Mouse (Mus musculus) lung, embryonic 16.5 days (tissue): ENCODE results near the gene Nemf. TPM values are rescaled to one million over a fixed set of nuclear protein-coding genes. Genes with fewer than 3 reads are reported as not detected.
"Not testable (repeated sequence)": the region's sequence is repeated elsewhere in the genome, so short reads cannot be mapped to it uniquely, and the experiment has no call there.

Experiments used
- ATAC-seq: fragments of 200-750 bp; cut with Nextera tagmentation; 2 replicates; pipeline ENCODE4 v1.8.0; 2017; ENCODE audit warnings: low read depth, mild to moderate bottlenecking, moderate library complexity
- H3K27ac ChIP-seq: fragments of 300-500 bp; sonication (generic); 2 replicates; pipeline ENCODE4 v1.5.1; 2014; ENCODE audit warnings: mild to moderate bottlenecking, control low read depth, low read length
- H3K27me3 ChIP-seq: fragments of 300-500 bp; sonication (generic); 2 replicates; pipeline ENCODE4 v1.6.1; 2014; ENCODE audit warnings: low read depth, low read length, mixed read lengths; ENCODE audit not compliant: control insufficient read depth, insufficient read depth
- H3K36me3 ChIP-seq: fragments of 300-500 bp; sonication (generic); 2 replicates; pipeline ENCODE4 v1.6.1; 2014; ENCODE audit warnings: low read length; ENCODE audit not compliant: control insufficient read depth, insufficient read depth
- H3K4me1 ChIP-seq: fragments of 300-500 bp; sonication (generic); replicated peaks from 2 replicates; pipeline ENCODE4 v1.6.1; 2014; ENCODE audit warnings: low read length, mixed read lengths; ENCODE audit not compliant: control insufficient read depth, insufficient read depth
- H3K4me2 ChIP-seq: fragments of 300-500 bp; sonication (generic); 2 replicates; pipeline ENCODE4 v1.6.1; 2014; ENCODE audit warnings: low read depth, low read length, control low read depth
- H3K4me3 ChIP-seq: fragments of 300-500 bp; sonication (generic); 2 replicates; pipeline ENCODE4 v1.5.1; 2014; ENCODE audit warnings: mild to moderate bottlenecking, low read length, control low read depth
- H3K9ac ChIP-seq: fragments of 300-500 bp; sonication (generic); 2 replicates; pipeline ENCODE4 v1.6.1; 2014; ENCODE audit warnings: low read length, control low read depth
- H3K9me3 ChIP-seq: fragments of 300-500 bp; sonication (generic); 2 replicates; pipeline ENCODE4 v1.6.1; 2016; ENCODE audit warnings: low read length; ENCODE audit not compliant: control insufficient read depth
- WGBS: fragments of 180-500 bp; shearing (Covaris S2); extraction: QIAGEN DNeasy Blood & Tissue Kit; methylation state at CpG from one replicate; pipeline ENCODE4 v1.1.7; 2014; 5-methylcytosine and 5-hydroxymethylcytosine counted together
- polyA plus RNA-seq: library from polyadenylated mRNA; unstranded; fragments of >200 nt; fragmentation: Nextera tagmentation; extraction: Ambion mirVana; gene quantifications from 2 replicates; pipeline ENCODE4 v1.2.1, GENCODE M21; 2015

Gene Nemf
- polyA plus RNA-seq, 1 experiment from 2014 or later = 86.9 TPM

DNA sequence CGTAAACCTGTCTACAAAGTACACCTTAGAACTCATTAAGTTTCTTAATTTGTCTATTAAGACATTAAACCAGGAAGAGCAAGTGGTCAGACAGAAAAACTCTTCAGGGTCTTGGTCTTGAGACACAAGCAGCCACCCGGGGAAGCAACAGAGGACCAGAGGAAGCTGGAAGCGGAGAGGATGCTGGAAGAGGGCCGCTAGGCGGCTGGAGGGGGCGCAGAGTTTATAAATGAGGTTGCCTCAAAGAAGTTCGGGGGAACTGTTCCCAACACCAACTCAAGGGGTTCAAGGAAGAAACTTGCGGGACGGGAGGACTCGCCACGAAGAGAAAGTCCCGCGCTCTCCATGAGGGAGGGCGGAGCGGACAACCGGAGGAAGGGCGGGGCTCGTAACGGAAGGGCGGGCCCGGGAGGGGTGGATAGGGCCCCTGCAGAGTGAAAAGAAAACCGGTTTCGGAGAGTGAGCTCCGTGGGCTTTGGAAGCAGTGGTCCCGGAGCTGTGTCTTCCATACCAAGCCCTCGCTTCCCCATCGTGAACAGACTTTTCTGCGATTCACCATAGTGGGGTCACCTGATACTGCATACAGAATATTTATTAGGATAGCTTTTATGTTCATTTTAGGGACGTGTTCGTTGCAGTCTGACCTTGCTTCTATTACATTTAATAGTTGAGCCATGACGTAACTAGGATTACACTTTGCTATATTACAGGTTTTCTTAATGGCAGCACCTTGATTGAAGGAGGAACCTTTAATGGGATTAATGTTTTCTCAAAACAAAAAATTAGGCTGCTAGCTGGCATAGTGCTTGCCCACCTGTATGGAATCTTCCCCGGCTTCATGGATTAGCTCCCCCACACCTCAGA, 7.2 kb upstream of the Nemf start:
- H3K27me3 ChIP-seq = no peaks in the 10 kb centered on the region
- ATAC-seq = peak; percentile 64
- peak overlapping the region; percentile 55 for H3K4me2 ChIP-seq
- H3K9me3 ChIP-seq = no peaks in the 10 kb centered on the region
- H3K27ac ChIP-seq = peak overlapping the region; percentile 75
- H3K36me3 ChIP-seq = no peaks in the 10 kb centered on the region
- 4% methylated on average over 32 of the region's 32 CpGs for WGBS
- H3K4me3 ChIP-seq = peak overlapping the region; percentile 66
- H3K4me1 ChIP-seq = peaks cover 12% of the 10 kb centered on the region
- H3K9ac ChIP-seq = peak overlapping the region; percentile 79

DNA sequence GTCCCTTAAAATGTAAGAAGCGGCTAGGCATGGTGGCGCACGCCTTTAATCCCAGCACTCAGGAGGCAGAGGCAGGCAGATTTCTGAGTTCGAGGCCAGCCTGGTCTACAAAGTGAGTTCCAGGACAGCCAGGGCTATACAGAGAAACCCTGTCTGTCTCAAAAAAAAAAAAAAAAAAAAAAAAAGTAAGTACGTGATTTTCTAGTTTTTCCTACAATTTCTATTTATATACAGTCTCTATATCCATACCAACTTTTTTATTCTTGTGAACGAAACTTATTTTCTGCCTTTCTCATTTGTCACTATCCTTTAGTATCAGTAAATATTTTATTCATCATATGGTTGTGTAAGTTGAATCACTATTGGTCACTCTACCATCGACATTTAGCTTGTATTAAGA, 6.1 kb upstream of the Nemf start:
- not testable (repeated sequence) for H3K9ac ChIP-seq, ATAC-seq
- 97% methylated on average over 7 of the region's 7 CpGs for WGBS

DNA sequence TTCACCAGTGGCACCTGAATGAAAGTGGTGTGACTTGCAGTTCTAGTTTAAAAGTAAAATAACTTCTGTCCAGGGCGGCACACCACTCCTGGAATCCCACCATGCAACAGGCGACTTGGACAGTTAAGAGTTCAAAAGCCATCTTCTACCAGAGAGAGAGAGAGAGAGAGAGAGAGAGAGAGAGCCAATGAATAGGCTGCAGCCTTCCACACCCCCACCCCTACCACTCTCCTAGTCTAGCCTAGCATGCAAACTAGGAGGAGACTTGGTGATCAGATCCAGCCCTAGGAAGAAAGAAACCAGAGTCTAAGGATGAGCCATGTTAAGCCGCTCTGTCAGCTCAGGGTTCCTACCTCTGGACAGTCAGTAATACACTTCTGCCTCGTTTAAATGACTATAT, 5.4 kb upstream of the Nemf start:
- H3K27me3 ChIP-seq = no peaks in the 10 kb centered on the region
- no peaks in the 10 kb centered on the region for H3K9me3 ChIP-seq
- no peak for ATAC-seq
- H3K4me2 ChIP-seq = peak overlapping the region; percentile 64
- no peaks in the 10 kb centered on the region for H3K36me3 ChIP-seq
- peaks cover 12% of the 10 kb centered on the region for H3K4me1 ChIP-seq
- peak overlapping the region; percentile 8; the same call in 1 of the 2 replicates for H3K9ac ChIP-seq
- 46% methylated on average over 4 of the region's 4 CpGs for WGBS
- no peak overlapping the region for H3K4me3 ChIP-seq
- peak overlapping the region; percentile 98; the same call in 1 of the 2 replicates for H3K27ac ChIP-seq

More for the DNA sequence above, 6.1 kb upstream of the Nemf start:
- H3K4me1 ChIP-seq = peaks cover 12% of the 10 kb centered on the region
- H3K4me3 ChIP-seq, H3K27me3 ChIP-seq, H3K27ac ChIP-seq, H3K4me2 ChIP-seq, H3K9me3 ChIP-seq, H3K36me3 ChIP-seq: not testable (repeated sequence)

DNA sequence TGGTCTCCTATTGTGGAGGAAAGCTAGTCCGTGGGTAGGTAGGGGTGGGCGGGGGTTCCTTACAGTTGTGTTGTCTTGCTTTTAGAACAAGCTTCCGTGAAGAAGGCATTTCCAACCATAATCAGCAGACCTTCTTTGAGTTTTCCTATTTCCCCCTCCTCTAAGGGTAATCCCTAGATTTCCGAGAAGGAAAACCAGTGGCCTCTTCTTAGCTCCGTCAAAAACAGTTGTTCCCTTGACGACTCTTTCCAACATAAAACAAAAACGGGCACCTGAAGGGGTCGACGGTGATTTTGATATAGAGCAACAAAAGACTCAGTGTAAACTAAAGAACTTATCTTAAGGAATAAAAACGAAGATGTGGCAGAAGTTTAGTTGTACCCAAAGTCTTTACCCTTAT, 5.0 kb upstream of the Nemf start:
- peak overlapping the region; percentile 58 for H3K4me3 ChIP-seq
- no peaks in the 10 kb centered on the region for H3K36me3 ChIP-seq
- no peak for ATAC-seq
- no peaks in the 10 kb centered on the region for H3K9me3 ChIP-seq
- H3K27ac ChIP-seq = peak overlapping the region; percentile 98
- peaks cover 12% of the 10 kb centered on the region for H3K4me1 ChIP-seq
- WGBS = 3% methylated on average over 10 of the region's 10 CpGs
- no peaks in the 10 kb centered on the region for H3K27me3 ChIP-seq
- peak overlapping the region; percentile 64 for H3K4me2 ChIP-seq
- peak overlapping the region; percentile 69 for H3K9ac ChIP-seq

DNA sequence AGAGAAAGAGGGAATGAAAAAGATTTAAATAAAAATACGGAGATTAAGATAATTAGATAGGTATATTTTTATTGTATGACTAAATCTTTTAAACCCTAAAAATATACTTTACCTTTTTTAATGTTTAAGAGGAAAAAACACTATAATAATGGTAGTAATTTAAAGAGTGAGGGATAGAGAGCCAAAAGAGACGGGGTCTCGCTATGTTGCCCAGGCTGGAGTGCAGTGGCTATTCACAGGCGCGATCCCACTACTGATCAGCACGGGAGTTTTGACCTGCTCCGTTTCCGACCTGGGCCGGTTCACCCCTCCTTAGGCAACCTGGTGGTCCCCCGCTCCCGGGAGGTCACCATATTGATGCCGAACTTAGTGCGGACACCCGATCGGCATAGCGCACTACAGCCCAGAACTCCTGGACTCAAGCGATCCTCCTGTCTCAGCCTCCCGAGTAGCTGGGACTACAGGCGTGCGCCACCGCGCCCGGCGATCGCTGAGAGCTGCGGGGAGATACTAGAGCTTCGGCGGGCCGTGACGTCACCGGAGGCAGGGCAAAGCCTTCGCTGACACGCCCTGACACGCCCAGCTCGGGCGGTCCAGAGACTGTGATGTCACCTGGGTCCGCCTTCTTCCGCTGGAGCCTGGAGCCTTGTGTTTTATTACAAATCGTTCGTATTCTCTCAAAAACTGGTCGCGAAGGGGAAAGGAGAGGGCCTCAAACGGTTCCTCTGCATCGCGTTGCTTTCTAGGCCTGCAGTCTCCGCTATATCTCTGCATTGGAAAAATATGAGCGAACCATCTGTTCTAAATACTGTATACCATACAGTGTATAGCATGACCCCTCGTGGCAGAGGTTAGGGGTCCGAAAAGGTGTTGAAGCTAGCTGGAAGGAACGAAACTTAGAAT, 4.3 kb upstream of the Nemf start:
- Histone ChIP-seq H3K4me3 (peak overlapping the region; percentile 58), H3K4me2 (peak overlapping the region; percentile 64), H3K9ac (peak overlapping the region; percentile 69), H3K4me1 (peaks cover 12% of the 10 kb centered on the region), H3K27ac (peak overlapping the region; percentile 98)
- ATAC-seq = peak; percentile 97
- under 1% methylated on average over 39 of the region's 50 CpGs for WGBS
- H3K9me3 ChIP-seq, H3K36me3 ChIP-seq, H3K27me3 ChIP-seq: not testable (repeated sequence)

DNA sequence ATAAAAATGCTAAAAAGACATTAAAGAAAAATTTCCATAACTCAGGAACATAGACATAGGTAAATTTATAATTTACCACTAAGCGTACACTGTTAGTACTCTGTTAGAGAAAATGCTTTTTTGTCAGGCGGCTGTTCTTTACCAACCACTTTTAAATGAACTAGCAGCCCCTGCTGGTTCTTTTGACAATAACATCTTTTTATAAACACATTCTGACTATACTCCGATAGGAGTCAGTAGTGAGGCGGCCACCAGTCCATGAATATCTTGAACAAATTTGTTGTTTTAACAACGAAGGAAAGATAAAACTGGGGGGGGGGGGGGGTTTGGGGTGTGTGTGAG, 3.7 kb upstream of the Nemf start:
- 12% methylated on average over 5 of the region's 5 CpGs for WGBS
- no peak overlapping the region for H3K4me2 ChIP-seq

DNA sequence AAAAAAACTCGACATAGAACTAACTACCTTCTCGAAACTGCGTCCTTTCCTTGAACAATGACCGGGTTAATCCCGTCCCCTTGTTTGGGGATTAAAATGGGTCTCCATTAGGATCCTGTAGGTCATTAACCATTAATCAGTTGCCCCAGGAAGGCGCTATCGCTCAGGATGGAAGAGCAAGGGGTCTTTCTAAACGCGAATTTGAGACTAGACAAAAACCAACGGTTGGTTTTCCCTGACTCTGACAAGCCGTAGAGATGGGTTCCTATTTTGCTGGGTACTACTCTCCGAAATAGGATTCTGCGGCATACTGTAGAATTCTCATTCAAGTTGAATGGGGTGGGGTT, 308 bp upstream of the Nemf start:
- Histone ChIP-seq H3K4me2 (peak overlapping the region; percentile 72), H3K27me3 (no peaks in the 10 kb centered on the region), H3K9ac (peak overlapping the region; percentile 89), H3K9me3 (no peaks in the 10 kb centered on the region), H3K4me1 (peaks cover 6% of the 10 kb centered on the region; the same call in 1 of the 2 replicates), H3K27ac (peak overlapping the region; percentile 78), H3K36me3 (peaks cover 4% of the 10 kb centered on the region; the same call in 1 of the 2 replicates), H3K4me3 (peak overlapping the region; percentile 86)
- WGBS = 5% methylated on average over 13 of the region's 13 CpGs
- no peak for ATAC-seq

More for the DNA sequence above, 3.7 kb upstream of the Nemf start:
- H3K4me1 ChIP-seq = peaks cover 15% of the 10 kb centered on the region
- no peaks in the 10 kb centered on the region for H3K9me3 ChIP-seq
- H3K27ac ChIP-seq = no peak overlapping the region
- ATAC-seq = no peak
- no peak overlapping the region for H3K4me3 ChIP-seq
- H3K36me3 ChIP-seq = no peaks in the 10 kb centered on the region
- no peaks in the 10 kb centered on the region for H3K27me3 ChIP-seq
- no peak overlapping the region for H3K9ac ChIP-seq

DNA sequence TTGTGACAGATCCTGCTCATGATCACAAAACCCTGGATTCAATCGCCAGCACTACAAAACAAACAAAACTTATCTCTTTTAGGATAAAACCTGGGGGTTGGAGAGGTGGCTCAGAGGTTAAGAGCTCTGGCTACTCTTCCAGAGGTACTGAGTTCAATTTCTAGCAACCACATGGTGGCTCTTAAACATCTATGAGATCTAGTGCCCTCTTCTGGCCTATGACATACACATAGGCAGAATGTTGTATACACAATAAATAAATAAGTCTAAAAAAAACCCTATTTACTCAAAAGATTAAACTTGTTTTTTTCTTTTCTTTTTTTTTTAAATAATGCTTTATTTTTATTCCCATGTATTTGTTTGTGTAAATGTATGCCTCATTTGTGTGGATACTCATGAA, 5.3 kb downstream of the Nemf start:
- Histone ChIP-seq H3K4me1 (peaks cover 3% of the 10 kb centered on the region; the same call in 1 of the 2 replicates), H3K9ac (no peak overlapping the region), H3K27ac (no peak overlapping the region), H3K9me3 (no peaks in the 10 kb centered on the region), H3K36me3 (peaks cover 18% of the 10 kb centered on the region), H3K27me3 (no peaks in the 10 kb centered on the region), H3K4me3 (no peak overlapping the region), H3K4me2 (no peak overlapping the region)
- ATAC-seq = no peak
- WGBS = 61% methylated on average over 1 of the region's 1 CpGs

DNA sequence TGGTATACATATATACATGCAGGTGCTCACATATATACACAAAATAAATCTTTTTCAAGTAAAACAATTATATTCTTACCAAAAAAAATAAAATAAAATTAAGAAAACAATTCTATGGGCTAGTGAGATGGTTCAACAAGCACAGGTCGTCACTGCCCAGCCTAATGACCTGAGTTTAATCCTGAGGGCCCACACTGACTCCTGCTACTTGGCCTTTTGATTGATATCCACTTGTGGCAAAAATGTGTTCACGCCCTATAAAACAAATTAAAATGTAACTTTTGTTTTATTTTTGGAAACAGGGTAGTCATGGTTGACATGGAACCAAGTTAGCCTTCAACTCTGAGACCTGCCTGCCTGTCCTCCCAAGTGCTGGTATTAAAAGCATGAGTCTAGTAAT, 7.0 kb downstream of the Nemf start:
- 80% methylated on average over 2 of the region's 2 CpGs for WGBS

More for the DNA sequence above, 7.0 kb downstream of the Nemf start:
- Histone ChIP-seq H3K4me3 (no peak overlapping the region), H3K9me3 (no peaks in the 10 kb centered on the region), H3K36me3 (peaks cover 23% of the 10 kb centered on the region), H3K4me1 (no peaks in the 10 kb centered on the region), H3K9ac (no peak overlapping the region), H3K27me3 (no peaks in the 10 kb centered on the region), H3K4me2 (no peak overlapping the region), H3K27ac (no peak overlapping the region)
- no peak for ATAC-seq
